Mouse (Mus musculus) hindbrain, embryonic 14.5 days (tissue): ENCODE data around the gene Kcnd3. TPM values are rescaled to one million over a fixed set of nuclear protein-coding genes. Genes with fewer than 3 reads are reported as not detected.

Experiments used
- ATAC-seq: fragments of 200-750 bp; cut with Nextera tagmentation; 2 replicates; pipeline ENCODE4 v1.8.0; 2017; ENCODE audit warnings: moderate number of reproducible peaks, mild to moderate bottlenecking, moderate TSS enrichment, moderate library complexity; ENCODE audit not compliant: low FRiP score
- DNase-seq: peaks from one replicate; pipeline ENCODE4 v3.0.0-alpha.2; 2015; ENCODE audit warnings: low spot score
- H3K27ac ChIP-seq: fragments of 300-500 bp; sonication (generic); 2 replicates; pipeline ENCODE4 v1.5.1; 2014; ENCODE audit warnings: mild to moderate bottlenecking, moderate library complexity
- H3K27me3 ChIP-seq: fragments of 300-500 bp; sonication (generic); 2 replicates; pipeline ENCODE4 v1.6.1; 2014; ENCODE audit warnings: mild to moderate bottlenecking, low read length, mixed read lengths; ENCODE audit not compliant: control insufficient read depth, insufficient read depth
- H3K36me3 ChIP-seq: fragments of 300-500 bp; sonication (generic); replicated peaks from 2 replicates; pipeline ENCODE4 v1.6.1; 2014; ENCODE audit not compliant: control insufficient read depth, insufficient read depth
- H3K4me1 ChIP-seq: fragments of 300-500 bp; sonication (generic); replicated peaks from 2 replicates; pipeline ENCODE4 v1.6.1; 2014; ENCODE audit warnings: antibody characterized with exemption, low read length, mixed read lengths; ENCODE audit not compliant: control insufficient read depth, insufficient read depth
- H3K4me2 ChIP-seq: fragments of 300-500 bp; sonication (generic); replicated peaks from 2 replicates; pipeline ENCODE4 v1.6.1; 2014; ENCODE audit warnings: mild to moderate bottlenecking, moderate library complexity
- H3K4me3 ChIP-seq: fragments of 300-500 bp; sonication (generic); replicated peaks from 2 replicates; pipeline ENCODE4 v1.5.1; 2014; ENCODE audit warnings: mild to moderate bottlenecking, low read length
- H3K9ac ChIP-seq: fragments of 300-500 bp; sonication (generic); 2 replicates; pipeline ENCODE4 v1.6.1; 2014
- H3K9me3 ChIP-seq: fragments of 300-500 bp; sonication (generic); 2 replicates; pipeline ENCODE4 v1.6.1; 2016; ENCODE audit warnings: low read length; ENCODE audit not compliant: control insufficient read depth
- WGBS: fragments of 180-500 bp; shearing (Covaris S2); extraction: QIAGEN DNeasy Blood & Tissue Kit; methylation state at CpG from one replicate; pipeline ENCODE4 v1.1.7; 2014; 5-methylcytosine and 5-hydroxymethylcytosine counted together
- polyA plus RNA-seq: library from polyadenylated mRNA; unstranded; fragments of >200 nt; fragmentation: Nextera tagmentation; extraction: Ambion mirVana; gene quantifications from 2 replicates; pipeline ENCODE4 v1.2.1, GENCODE M21; 2014

Gene Kcnd3
- polyA plus RNA-seq, 1 experiment from 2014 or later, result 11.7 TPM

- Histone ChIP-seq H3K27ac (peak overlapping the region; percentile 11; the same call in 1 of the 2 replicates), H3K9me3 (no peaks in the 10 kb centered on the region), H3K4me1 (peaks cover 19% of the 10 kb centered on the region), H3K4me2 (peak overlapping the region; percentile 87), H3K9ac (peak overlapping the region; percentile 83; the same call in 1 of the 2 replicates), H3K4me3 (peak overlapping the region; percentile 59), H3K27me3 (peaks cover 5% of the 10 kb centered on the region; the same call in 1 of the 2 replicates), H3K36me3 (no peaks in the 10 kb centered on the region)
- ATAC-seq (peak; percentile 28; the same call in 1 of the 2 replicates), DNase-seq (peak; percentile 65)
- WGBS, result under 1% methylated on average over 22 of the region's 22 CpGs
Observed at GRCm38 (mm10) chr3:105450641-105451470, 1.3 kb upstream of the Kcnd3 start.

DNA sequence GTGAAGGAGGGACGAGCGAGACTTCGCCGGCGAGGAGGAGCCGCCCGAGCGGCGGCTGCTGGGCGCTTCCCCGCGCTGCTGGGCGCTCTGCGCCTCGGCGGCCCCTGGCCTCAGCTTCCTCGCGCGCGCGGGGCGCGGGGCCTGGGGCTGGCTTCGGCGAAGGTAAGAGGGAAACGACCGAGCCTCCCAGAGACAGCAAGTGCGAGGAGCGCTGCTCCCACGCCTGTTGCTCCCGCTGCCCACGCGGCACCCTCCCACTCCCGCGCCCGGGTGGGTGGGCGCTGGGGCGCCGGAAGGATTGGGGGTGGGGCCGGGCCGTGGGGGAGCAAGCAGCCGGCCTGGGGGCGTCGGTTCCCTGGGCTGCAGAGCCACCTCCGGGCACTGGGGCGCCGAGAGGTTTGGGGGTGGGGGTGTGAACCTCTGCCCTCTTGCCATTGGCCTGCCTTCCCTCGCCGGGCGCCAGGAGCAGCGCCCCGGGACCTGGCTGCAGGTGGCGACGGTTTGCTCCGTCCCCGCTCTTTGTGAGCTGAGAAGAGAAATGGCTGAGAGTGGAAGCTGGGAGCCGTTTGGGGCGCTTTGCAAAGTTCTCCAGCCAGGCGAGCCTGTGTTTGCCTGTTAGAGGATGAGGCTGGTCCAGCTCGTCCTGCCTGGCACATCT is 555 bp downstream of the Kcnd3 start:
- DNase-seq (peak; percentile 51), ATAC-seq (peak; percentile 52)
- H3K27ac ChIP-seq, result peak overlapping the region; percentile 81
- WGBS, result under 1% methylated on average over 34 of the region's 60 CpGs
- H3K4me2 ChIP-seq, result peak overlapping the region; percentile 87
- peaks cover 5% of the 10 kb centered on the region; the same call in 1 of the 2 replicates for H3K27me3 ChIP-seq
- no peaks in the 10 kb centered on the region for H3K36me3 ChIP-seq
- H3K4me3 ChIP-seq, result peak overlapping the region; percentile 59
- peak overlapping the region; percentile 83 for H3K9ac ChIP-seq
- H3K9me3 ChIP-seq, result no peaks in the 10 kb centered on the region
- H3K4me1 ChIP-seq, result peaks cover 19% of the 10 kb centered on the region

DNA sequence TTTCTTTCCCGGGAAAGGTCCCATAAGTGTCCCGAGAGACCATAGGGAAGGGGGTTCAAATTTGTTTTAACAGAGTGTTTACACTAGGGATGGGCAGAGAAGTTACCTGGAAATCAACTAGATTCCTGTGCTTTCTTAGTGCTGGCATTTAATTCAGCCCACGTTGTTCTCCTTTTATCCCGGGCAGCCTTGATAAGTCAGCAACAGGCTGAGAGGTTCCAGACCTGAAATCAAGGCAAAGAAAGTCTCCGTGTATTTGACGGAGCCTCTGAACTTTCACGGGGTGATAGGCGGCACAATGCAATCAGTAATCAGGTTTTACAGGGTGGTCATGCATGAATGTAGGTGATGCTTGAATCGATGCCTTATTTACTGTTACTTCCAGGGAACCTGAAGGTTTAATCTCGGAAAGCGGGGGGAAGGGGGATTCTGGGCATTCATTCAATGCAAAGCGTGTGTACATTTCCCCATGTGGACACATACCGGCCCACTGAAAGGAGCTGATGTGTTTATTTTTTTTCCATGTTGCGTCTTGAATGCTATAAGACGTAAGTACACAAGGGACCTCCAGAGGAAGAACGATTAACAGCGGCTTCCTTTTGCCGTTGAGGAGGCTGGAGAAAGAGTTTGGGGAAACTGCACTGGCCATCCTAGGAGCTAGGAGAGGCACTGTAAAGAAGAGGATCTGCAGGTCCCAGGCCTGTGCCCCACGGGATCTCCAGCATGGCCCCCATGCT is 1.3 kb downstream of the Kcnd3 start:
- H3K27ac ChIP-seq, result 0 out of 2 replicates have a peak overlapping the region, but pooled peaks have one; percentile 81
- ATAC-seq (no peak), DNase-seq (peak; percentile 26)
- H3K9ac ChIP-seq, result peak overlapping the region; percentile 83
- peak overlapping the region; percentile 59 for H3K4me3 ChIP-seq
- 2% methylated on average over 19 of the region's 19 CpGs for WGBS
- peaks cover 19% of the 10 kb centered on the region for H3K4me1 ChIP-seq
- H3K4me2 ChIP-seq, result peak overlapping the region; percentile 87
- H3K36me3 ChIP-seq, result no peaks in the 10 kb centered on the region
- no peaks in the 10 kb centered on the region for H3K9me3 ChIP-seq
- peaks cover 5% of the 10 kb centered on the region; the same call in 1 of the 2 replicates for H3K27me3 ChIP-seq

DNA sequence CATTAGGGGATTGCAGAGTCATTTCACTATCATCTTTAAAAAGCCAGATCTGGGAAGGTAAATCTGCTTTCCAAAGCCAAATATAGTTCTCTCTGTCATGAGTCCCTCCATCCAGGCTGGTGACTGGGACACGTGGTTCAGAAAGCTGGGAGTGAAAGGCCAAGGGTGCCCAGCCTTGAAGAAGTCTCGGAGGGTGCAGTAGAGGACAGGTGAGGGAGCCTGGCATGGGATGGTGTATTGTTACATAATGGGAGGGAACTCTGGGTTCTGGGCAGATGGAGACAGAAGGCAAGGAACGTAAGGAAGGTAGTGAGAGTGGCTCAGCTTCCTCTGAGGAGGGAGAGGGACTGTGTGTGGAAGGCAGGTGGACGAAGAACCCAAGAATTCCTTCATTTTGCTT is 5.5 kb downstream of the Kcnd3 start:
- H3K4me3 ChIP-seq, result no peak overlapping the region
- H3K9ac ChIP-seq, result no peak overlapping the region
- 87% methylated on average over 4 of the region's 4 CpGs for WGBS
- DNase-seq (no peak), ATAC-seq (no peak)
- peaks cover 19% of the 10 kb centered on the region; the same call in 1 of the 2 replicates for H3K36me3 ChIP-seq
- H3K27me3 ChIP-seq, result peaks cover 5% of the 10 kb centered on the region; the same call in 1 of the 2 replicates
- H3K9me3 ChIP-seq, result no peaks in the 10 kb centered on the region
- H3K4me1 ChIP-seq, result peaks cover 19% of the 10 kb centered on the region
- H3K4me2 ChIP-seq, result no peak overlapping the region
- no peak overlapping the region for H3K27ac ChIP-seq

GRCm38 (mm10) chr3:105466538-105466937 is 14.4 kb downstream of the Kcnd3 start:
- no peak overlapping the region for H3K9ac ChIP-seq
- H3K4me1 ChIP-seq, result 0 out of 2 replicates have a peak, but pooled peaks cover 4% of the 10 kb centered on the region
- WGBS, result 79% methylated on average over 8 of the region's 8 CpGs
- H3K27ac ChIP-seq, result no peak overlapping the region
- no peak overlapping the region for H3K4me3 ChIP-seq
- no peak for ATAC-seq
- no peak overlapping the region for H3K4me2 ChIP-seq
- H3K36me3 ChIP-seq, result peaks cover 4% of the 10 kb centered on the region; the same call in 1 of the 2 replicates
- H3K9me3 ChIP-seq, result no peaks in the 10 kb centered on the region
- no peaks in the 10 kb centered on the region for H3K27me3 ChIP-seq
- DNase-seq, result no peak

DNA sequence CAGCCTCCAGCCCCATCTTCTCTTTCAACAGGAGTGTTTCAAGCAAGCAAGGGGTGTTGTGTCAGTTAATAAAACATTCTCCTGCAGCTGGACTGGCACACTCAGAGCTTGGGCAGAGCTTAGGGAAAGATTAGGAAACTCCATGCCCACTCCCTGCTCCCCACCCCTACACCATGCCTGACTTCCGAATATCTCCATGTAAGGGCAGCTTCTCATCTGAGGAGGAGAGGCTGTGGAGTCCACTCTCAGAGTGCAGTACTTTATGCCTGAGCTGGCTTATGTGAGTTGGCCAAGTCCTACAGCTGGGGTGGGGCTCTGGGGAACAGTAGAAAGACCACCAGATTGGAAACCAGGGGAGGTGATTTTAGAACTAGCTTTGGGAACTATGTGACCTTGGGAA is 20.4 kb downstream of the Kcnd3 start:
- no peaks in the 10 kb centered on the region for H3K27me3 ChIP-seq
- no peak overlapping the region for H3K27ac ChIP-seq
- H3K9ac ChIP-seq, result no peak overlapping the region
- 90% methylated on average over 1 of the region's 1 CpGs for WGBS
- H3K4me3 ChIP-seq, result no peak overlapping the region
- no peak overlapping the region for H3K4me2 ChIP-seq
- DNase-seq (no peak), ATAC-seq (no peak)
- no peaks in the 10 kb centered on the region for H3K4me1 ChIP-seq
- H3K9me3 ChIP-seq, result no peaks in the 10 kb centered on the region
- no peaks in the 10 kb centered on the region for H3K36me3 ChIP-seq

DNA sequence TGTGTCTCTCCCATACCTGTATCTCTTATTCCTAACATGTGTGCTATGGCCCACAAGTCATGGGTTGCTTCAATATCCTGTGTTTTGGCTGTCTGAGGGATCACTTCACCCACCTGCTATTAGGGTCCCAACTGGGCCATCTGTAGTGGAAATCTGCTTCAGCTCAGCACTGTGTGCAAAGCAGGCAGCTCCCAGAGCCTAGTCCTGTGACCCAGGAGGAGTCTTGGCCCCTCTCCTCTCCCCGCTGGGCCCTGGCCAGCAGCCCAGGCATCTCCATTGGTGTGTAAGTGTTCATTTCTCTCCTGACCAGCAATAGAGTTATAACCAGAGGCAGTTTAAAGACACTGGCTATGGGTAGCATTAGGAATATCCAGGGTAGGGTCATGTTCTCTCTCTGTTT is 24.3 kb downstream of the Kcnd3 start:
- DNase-seq, result peak; percentile 51
- Histone ChIP-seq H3K4me2 (no peak overlapping the region), H3K4me1 (peaks cover 10% of the 10 kb centered on the region), H3K9me3 (no peaks in the 10 kb centered on the region), H3K36me3 (no peaks in the 10 kb centered on the region), H3K4me3 (no peak overlapping the region), H3K27ac (no peak overlapping the region), H3K9ac (no peak overlapping the region), H3K27me3 (no peaks in the 10 kb centered on the region)
- no peak for ATAC-seq
- 58% methylated on average over 1 of the region's 1 CpGs for WGBS

DNA sequence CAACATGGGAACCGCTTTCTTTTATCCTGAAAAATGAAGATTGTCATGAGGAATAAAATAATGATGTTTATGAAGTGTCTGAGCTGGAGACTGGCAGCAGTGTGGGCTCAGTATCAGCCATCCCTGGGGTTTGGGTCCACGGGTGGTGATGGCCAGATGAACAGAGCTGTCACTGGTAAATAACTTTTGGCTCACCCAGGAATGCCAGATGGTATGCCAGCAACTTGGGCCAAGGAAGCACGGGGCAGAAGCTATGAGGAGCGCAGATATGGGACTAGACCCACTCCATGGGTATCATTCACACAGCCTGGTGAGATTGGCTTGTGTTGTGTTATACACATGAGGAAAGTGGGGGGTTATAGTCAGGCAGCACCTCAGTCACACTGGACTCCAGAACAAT is 26.7 kb downstream of the Kcnd3 start:
- WGBS, result 72% methylated on average over 4 of the region's 4 CpGs
- DNase-seq, result no peak
- H3K4me1 ChIP-seq, result peaks cover 33% of the 10 kb centered on the region

DNA sequence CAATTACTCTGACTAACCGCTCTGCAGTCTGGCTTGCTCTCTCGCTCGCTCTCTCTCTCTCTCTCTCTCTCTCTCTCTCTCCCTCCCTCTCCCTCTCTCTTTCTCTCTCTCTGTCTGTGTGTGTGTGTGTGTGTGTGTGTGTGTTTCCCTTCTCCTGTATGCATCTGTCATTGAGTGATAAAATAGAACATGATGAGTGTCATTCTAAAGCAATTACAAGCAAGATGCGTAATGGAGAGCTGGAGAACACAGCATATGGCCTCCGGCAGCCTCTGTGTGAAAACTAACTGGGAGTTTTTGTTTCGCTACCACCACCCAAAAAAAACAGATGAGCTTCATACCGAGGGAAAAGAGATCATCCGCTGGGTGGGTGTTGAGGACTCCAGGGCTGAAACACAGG is 29.3 kb downstream of the Kcnd3 start:
- WGBS, result 29% methylated on average over 8 of the region's 8 CpGs
- Histone ChIP-seq H3K9ac (no peak overlapping the region), H3K4me1 (peaks cover 36% of the 10 kb centered on the region), H3K27me3 (no peaks in the 10 kb centered on the region), H3K4me2 (0 out of 2 replicates have a peak overlapping the region, but pooled peaks have one; percentile 1), H3K9me3 (no peaks in the 10 kb centered on the region), H3K36me3 (no peaks in the 10 kb centered on the region), H3K4me3 (no peak overlapping the region), H3K27ac (peak overlapping the region; percentile 52)
- ATAC-seq (peak; percentile 24; the same call in 1 of the 2 replicates), DNase-seq (no peak)

More for the DNA sequence above, 26.7 kb downstream of the Kcnd3 start:
- no peak overlapping the region for H3K4me2 ChIP-seq
- H3K27ac ChIP-seq, result no peak overlapping the region
- no peaks in the 10 kb centered on the region for H3K36me3 ChIP-seq
- no peak overlapping the region for H3K4me3 ChIP-seq
- no peak for ATAC-seq
- H3K27me3 ChIP-seq, result no peaks in the 10 kb centered on the region
- H3K9me3 ChIP-seq, result no peaks in the 10 kb centered on the region
- no peak overlapping the region for H3K9ac ChIP-seq
